ENCODE assay signal across 17 mouse cellular contexts in the genomic region with DNA sequence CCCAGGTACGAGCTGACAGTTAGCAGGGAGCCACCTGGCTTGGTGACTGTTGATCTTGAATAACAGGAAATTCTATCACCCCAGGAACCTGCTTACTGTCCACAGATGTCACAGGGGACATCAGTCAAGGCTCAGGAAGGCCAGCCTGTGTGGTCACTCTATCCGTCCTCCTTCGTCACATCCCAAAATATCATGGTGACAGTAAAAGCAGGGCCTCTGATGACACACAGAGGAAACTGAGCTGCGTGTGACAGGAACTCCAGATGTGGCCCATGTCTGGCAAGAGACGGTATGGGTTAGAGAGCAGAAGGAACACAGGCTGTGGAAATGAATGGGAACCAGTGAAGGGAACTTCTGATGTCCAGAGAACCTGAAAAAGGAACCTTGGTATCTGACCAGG.
"Had no signal": no experiment of that assay in that cellular context is flagged by ENCODE, and none has a peak within 500 bp of the region (broad histone marks: within the 10 kb centered on the region; RNA-seq: fewer than 3 reads in every experiment).

No protein-coding gene starts in this region.

- DNase-seq: kidney, adult 18-20 months; kidney, adult 9 months; kidney, postnatal 14 days; kidney, postnatal 4 days; left cerebral cortex, postnatal 4 days; liver, postnatal 0 days; lung, embryonic 14.5 days; thymus, adult 18-20 months; thymus, postnatal 36 days had no signal

- H3K4me3 ChIP-seq: limb, embryonic 12.5 days; limb, embryonic 15.5 days; midbrain, embryonic 12.5 days; myocyte; neural tube, embryonic 13.5 days; stomach, embryonic 15.5 days had no signal

- H3K27ac ChIP-seq: limb, embryonic 12.5 days; limb, embryonic 15.5 days; liver, embryonic 14.5 days; macrophage; midbrain, embryonic 12.5 days; neural tube, embryonic 13.5 days; stomach, embryonic 15.5 days had no signal
